Mouse (Mus musculus): Measurements from ENCODE around the gene 1110065P20Rik.
A peak's percentile ranks its signal among the peaks of the same experiment; 100 is the strongest.

1110065P20Rik gene

GRCm38 (mm10) chr4:124840998-124841397 lies 10.0 kb downstream of the 1110065P20Rik start:
- no peak for DNase-seq

GRCm38 (mm10) chr4:124838035-124838700 lies 12.8 kb downstream of the 1110065P20Rik start:
- DNase-seq = no peak

GRCm38 (mm10) chr4:124832796-124833195 lies 18.2 kb downstream of the 1110065P20Rik start:
- DNase-seq = no peak

GRCm38 (mm10) chr4:124829671-124830070 lies 21.3 kb downstream of the 1110065P20Rik start:
- DNase-seq = no peak

- DNase-seq = no peak
Measured at GRCm38 (mm10) chr4:124825371-124825965, 25.5 kb downstream of the 1110065P20Rik start.

GRCm38 (mm10) chr4:124824967-124825366 lies 26.0 kb downstream of the 1110065P20Rik start:
- DNase-seq = no peak

GRCm38 (mm10) chr4:124818832-124819231 lies 32.2 kb downstream of the 1110065P20Rik start:
- DNase-seq = no peak

GRCm38 (mm10) chr4:124817803-124818202 lies 33.2 kb downstream of the 1110065P20Rik start:
- DNase-seq = peak; percentile 66

GRCm38 (mm10) chr4:124815901-124816300 lies 35.1 kb downstream of the 1110065P20Rik start:
- no peak for DNase-seq

- DNase-seq = no peak
Measured at GRCm38 (mm10) chr4:124811347-124811975, 39.5 kb downstream of the 1110065P20Rik start.

- no peak for DNase-seq
Measured at GRCm38 (mm10) chr4:124810056-124810455, 40.9 kb downstream of the 1110065P20Rik start.

- no peak for DNase-seq
Measured at GRCm38 (mm10) chr4:124809136-124809883, 41.7 kb downstream of the 1110065P20Rik start.

GRCm38 (mm10) chr4:124808511-124808910 lies 42.5 kb downstream of the 1110065P20Rik start:
- DNase-seq = peak; percentile 19

GRCm38 (mm10) chr4:124803406-124803805 lies 47.6 kb downstream of the 1110065P20Rik start:
- DNase-seq = no peak

GRCm38 (mm10) chr4:124802309-124803260 lies 48.4 kb downstream of the 1110065P20Rik start:
- peak; percentile 98 for DNase-seq

GRCm38 (mm10) chr4:124801552-124802308 lies 49.3 kb downstream of the 1110065P20Rik start, which contains the start of gene Mtf1:
Gene Mtf1 (plus strand): TSS chr4:124802104.
- peak; percentile 95 for DNase-seq
